Mouse (Mus musculus): ENCODE data around the gene G6pdx.

DNA sequence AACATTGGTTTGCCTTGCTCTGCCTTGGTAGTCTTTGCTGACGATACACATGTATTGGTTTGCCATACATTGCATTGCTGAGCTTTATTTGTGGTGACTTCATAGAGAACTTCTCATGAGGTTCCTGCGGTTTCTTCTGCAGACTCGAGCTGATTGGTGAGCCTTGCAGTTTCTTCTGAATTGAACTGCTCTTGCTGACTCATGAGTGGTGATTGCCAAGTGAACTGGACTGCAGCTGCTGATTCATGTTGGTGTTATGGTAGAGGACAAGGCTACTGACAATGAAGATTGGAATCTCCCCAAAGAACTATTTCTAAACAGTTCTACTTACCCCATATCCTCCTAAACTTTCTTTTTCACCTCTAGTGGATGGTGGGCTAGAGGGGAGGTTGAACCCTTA lies 28.9 kb downstream of the G6pdx start:
- TF ChIP-seq CTCF (IDR thresholded peaks at IDR 0.05; ENCODE audit: low read depth, low read length) (no peak), EP300 (IDR thresholded peaks at IDR 0.05; ENCODE audit: insufficient read depth, low read depth, low read length) (no peak), POLR2A (IDR thresholded peaks at IDR 0.05; ENCODE audit: insufficient read depth, low read length) (no peak)
